Mouse (Mus musculus) C2C12 (cell line): Measurements from ENCODE around the gene Zfhx3.

Source experiments
- CEBPB ChIP-seq: IDR thresholded peaks from one replicate; pipeline ENCODE4 v1.6.1; 2011; ENCODE audit warnings: low read depth, mild to moderate bottlenecking, control low read depth, moderate library complexity
- CTCF ChIP-seq: IDR thresholded peaks from one replicate; pipeline ENCODE4 v1.5.1; 2011; ENCODE audit not compliant: control insufficient read depth, insufficient read depth, insufficient read length
- FOSL1 ChIP-seq: IDR thresholded peaks from one replicate; pipeline ENCODE4 v1.8.0; 2011; ENCODE audit warnings: mild to moderate bottlenecking, low read length; ENCODE audit not compliant: poor library complexity, insufficient read depth, severe bottlenecking
- MAX ChIP-seq: IDR thresholded peaks from one replicate; pipeline ENCODE4 v1.6.1; 2011; ENCODE audit warnings: mild to moderate bottlenecking, control low read depth
- MYOD1 ChIP-seq: IDR thresholded peaks from one replicate; pipeline ENCODE4 v1.6.1; 2011; ENCODE audit warnings: low read depth; ENCODE audit not compliant: control insufficient read depth, insufficient read length
- MYOG ChIP-seq: IDR thresholded peaks from one replicate; pipeline ENCODE4 v1.6.1; 2011; ENCODE audit not compliant: control insufficient read depth, insufficient read length; ENCODE audit errors: extremely low read depth
- USF1 ChIP-seq: IDR thresholded peaks from one replicate; pipeline ENCODE4 v1.6.1; 2011; ENCODE audit warnings: low read depth, mild to moderate bottlenecking, control low read depth, moderate library complexity

DNA sequence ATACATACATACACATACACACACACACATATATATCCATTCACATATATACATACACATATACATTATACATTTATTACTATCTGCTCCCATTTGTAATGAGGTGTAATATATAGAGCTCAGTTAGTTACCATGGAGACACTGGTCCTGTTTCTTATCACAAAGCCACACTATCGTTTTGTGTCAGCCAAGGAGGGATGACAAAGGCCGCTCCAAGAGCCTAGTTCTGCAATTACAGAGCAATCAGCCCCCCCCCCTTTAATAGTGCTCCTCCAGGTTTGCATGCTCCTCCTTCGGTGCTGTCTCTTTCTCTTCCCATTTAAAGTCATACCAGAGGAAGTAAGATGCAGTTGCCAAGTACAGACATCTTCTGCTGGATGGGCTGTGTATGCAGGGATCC is 1054.9 kb downstream of the Zfhx3 start:
- TF ChIP-seq CTCF (no peak), MYOD1 (no peak), USF1 (no peak), CEBPB (no peak), MAX (no peak), FOSL1 (no peak), MYOG (no peak)
